Mouse (Mus musculus): ENCODE measurements around the gene Diexf.

The Diexf gene

GRCm38 (mm10) chr1:193138087-193138486 is 8.0 kb upstream of the Diexf start:
- no peak for DNase-seq

- no peak for DNase-seq
Measured at GRCm38 (mm10) chr1:193133726-193134125, 3.7 kb upstream of the Diexf start.

GRCm38 (mm10) chr1:193132385-193132784 is 2.3 kb upstream of the Diexf start:
- no peak for DNase-seq

- DNase-seq: no peak
Measured at GRCm38 (mm10) chr1:193131311-193131948, 1.4 kb upstream of the Diexf start.

- DNase-seq: no peak
Measured at GRCm38 (mm10) chr1:193130839-193131238, 767 bp upstream of the Diexf start.

- DNase-seq: no peak
Measured at GRCm38 (mm10) chr1:193130456-193130825, 369 bp upstream of the Diexf start.

GRCm38 (mm10) chr1:193129321-193129720 is 751 bp downstream of the Diexf start:
- no peak for DNase-seq

GRCm38 (mm10) chr1:193128055-193128454 is 2.0 kb downstream of the Diexf start:
- DNase-seq: no peak

GRCm38 (mm10) chr1:193125835-193126234 is 4.2 kb downstream of the Diexf start:
- DNase-seq: no peak

- no peak for DNase-seq
Measured at GRCm38 (mm10) chr1:193123290-193123689, 6.8 kb downstream of the Diexf start.

GRCm38 (mm10) chr1:193122793-193123192 is 7.3 kb downstream of the Diexf start:
- DNase-seq: no peak

GRCm38 (mm10) chr1:193112093-193112492 is 18.0 kb downstream of the Diexf start:
- DNase-seq: no peak

- no peak for DNase-seq
Measured at GRCm38 (mm10) chr1:193102996-193103395, 27.1 kb downstream of the Diexf start.

GRCm38 (mm10) chr1:193102556-193102955 is 27.5 kb downstream of the Diexf start:
- no peak for DNase-seq

GRCm38 (mm10) chr1:193102029-193102428 is 28.0 kb downstream of the Diexf start:
- no peak for DNase-seq

GRCm38 (mm10) chr1:193098946-193099345 is 31.1 kb downstream of the Diexf start:
- no peak for DNase-seq

- DNase-seq: no peak
Measured at GRCm38 (mm10) chr1:193093596-193093995, 36.5 kb downstream of the Diexf start.

- no peak for DNase-seq
Measured at GRCm38 (mm10) chr1:193092771-193093170, 37.3 kb downstream of the Diexf start.

- no peak for DNase-seq
Measured at GRCm38 (mm10) chr1:193090894-193091293, 39.2 kb downstream of the Diexf start.

GRCm38 (mm10) chr1:193090211-193090871 is 39.7 kb downstream of the Diexf start:
- no peak for DNase-seq

- no peak for DNase-seq
Measured at GRCm38 (mm10) chr1:193089683-193090082, 40.4 kb downstream of the Diexf start.

GRCm38 (mm10) chr1:193089211-193089610 is 40.9 kb downstream of the Diexf start:
- no peak for DNase-seq

GRCm38 (mm10) chr1:193086842-193087476 is 43.1 kb downstream of the Diexf start:
- no peak for DNase-seq
